9 mouse cellular contexts compared by ENCODE assay signal in the genomic region with DNA sequence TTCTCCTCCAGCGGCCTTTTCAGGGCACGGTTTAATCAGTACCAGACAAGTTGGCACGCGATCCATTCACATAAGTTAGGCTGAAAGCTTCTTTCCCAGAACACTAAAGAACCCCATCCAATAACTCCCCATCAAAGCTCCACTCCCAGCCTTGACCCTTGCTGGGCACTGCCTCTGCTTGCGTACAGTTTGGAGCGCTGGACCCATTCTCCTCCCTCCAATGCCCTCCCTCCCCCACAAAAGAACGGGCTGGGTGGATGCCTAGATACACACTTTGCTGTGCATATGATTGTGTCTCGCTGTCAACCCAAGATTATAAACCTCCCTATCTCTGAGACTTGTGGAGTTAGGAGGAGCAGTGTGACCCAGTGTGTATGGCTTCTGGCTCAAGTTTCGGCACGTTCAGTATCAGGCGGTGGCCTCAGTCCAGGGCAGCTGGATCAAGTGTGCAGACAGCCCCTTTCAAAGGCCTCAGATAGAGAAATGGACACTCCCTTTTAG.
DNase-seq lines count a peak whose midpoint lies in the region; ATAC-seq and TF ChIP-seq lines count a peak whose summit lies in the region.
"Had no signal": no experiment of that assay in that cellular context is flagged by ENCODE, and none has a peak within 500 bp of the region (broad histone marks: within the 10 kb centered on the region; RNA-seq: fewer than 3 reads in every experiment).

No protein-coding gene starts in this region.

- DNase-seq in forebrain, postnatal 0 days: no peak
- peak; percentile 75 for DNase-seq in adrenal gland, adult 2 months
- no peak for DNase-seq in liver, embryonic 13.5 days
- DNase-seq in embryo, embryonic 9.5 days (ENCODE audit: extremely low spot score): no peak
- DNase-seq in cerebellum, postnatal 4 days (ENCODE audit: low spot score in 2 of 2): no peak

- H3K27me3 ChIP-seq in forebrain, embryonic 12.5 days: no peaks in the 10 kb centered on the region
- H3K27me3 ChIP-seq in forebrain, postnatal 0 days (ENCODE audit: insufficient read depth, low read length): no peaks in the 10 kb centered on the region
- H3K27me3 ChIP-seq in heart, embryonic 11.5 days (ENCODE audit: control insufficient read depth, insufficient read depth, low read length): no peaks in the 10 kb centered on the region
- no peaks in the 10 kb centered on the region for H3K27me3 ChIP-seq in liver, embryonic 13.5 days
- no peaks in the 10 kb centered on the region for H3K27me3 ChIP-seq in testis, adult 2 months (ENCODE audit: control insufficient read depth, insufficient read depth, low read length)

- ATAC-seq in forebrain, embryonic 12.5 days (ENCODE audit: low FRiP score): no peak
- ATAC-seq in forebrain, postnatal 0 days: no peak
- peak; percentile 74 for ATAC-seq in heart, embryonic 11.5 days (replicated peaks; ENCODE audit: insufficient number of reproducible peaks, low FRiP score, low TSS enrichment)
- ATAC-seq in liver, embryonic 13.5 days (ENCODE audit: low read depth): peak; percentile 52; the same call in 1 of the 2 replicates

- no peak for TF ChIP-seq CTCF in forebrain, postnatal 0 days (IDR thresholded peaks at IDR 0.05; ENCODE audit: low read depth)
- TF ChIP-seq CTCF in testis, adult 2 months (IDR thresholded peaks at IDR 0.05; ENCODE audit: control insufficient read depth, insufficient read depth, insufficient replicate concordance, low read depth, low read length): no peak

- no peak overlapping the region for H3K9ac ChIP-seq in forebrain, embryonic 12.5 days
- no peak overlapping the region for H3K9ac ChIP-seq in forebrain, postnatal 0 days
- no peak overlapping the region for H3K9ac ChIP-seq in heart, embryonic 11.5 days (ENCODE audit: low read depth, low read length)
- no peak overlapping the region for H3K9ac ChIP-seq in liver, embryonic 13.5 days

- peaks cover 24% of the 10 kb centered on the region for H3K4me1 ChIP-seq in forebrain, embryonic 12.5 days
- no peaks in the 10 kb centered on the region for H3K4me1 ChIP-seq in forebrain, postnatal 0 days (ENCODE audit: insufficient read depth)
- peaks cover 29% of the 10 kb centered on the region for H3K4me1 ChIP-seq in heart, embryonic 11.5 days (ENCODE audit: control insufficient read depth, insufficient read depth, low read length)
- H3K4me1 ChIP-seq in liver, embryonic 13.5 days (replicated peaks): peaks cover 26% of the 10 kb centered on the region
- peaks cover 12% of the 10 kb centered on the region for H3K4me1 ChIP-seq in testis, adult 2 months (ENCODE audit: control insufficient read depth, insufficient read depth, low read length)

- no peak for TF ChIP-seq POLR2A in testis, adult 2 months (IDR thresholded peaks at IDR 0.05; ENCODE audit: control insufficient read depth, low read depth, low read length)

- H3K4me2 ChIP-seq in forebrain, embryonic 12.5 days: no peak overlapping the region
- no peak overlapping the region for H3K4me2 ChIP-seq in forebrain, postnatal 0 days (ENCODE audit: low read depth)
- H3K4me2 ChIP-seq in heart, embryonic 11.5 days: no peak overlapping the region
- H3K4me2 ChIP-seq in liver, embryonic 13.5 days: no peak overlapping the region

- no peak overlapping the region for H3K4me3 ChIP-seq in forebrain, embryonic 12.5 days (replicated peaks)
- no peak overlapping the region for H3K4me3 ChIP-seq in forebrain, postnatal 0 days (ENCODE audit: low read depth, low read length)
- H3K4me3 ChIP-seq in heart, embryonic 11.5 days (ENCODE audit: low read depth, low read length): no peak overlapping the region
- H3K4me3 ChIP-seq in liver, embryonic 13.5 days (replicated peaks): no peak overlapping the region
- H3K4me3 ChIP-seq in testis, adult 2 months (ENCODE audit: control insufficient read depth, low read depth, low read length): no peak overlapping the region
- H3K4me3 ChIP-seq: myocyte had no signal

- peaks cover 8% of the 10 kb centered on the region; the same call in 1 of the 2 replicates for H3K36me3 ChIP-seq in forebrain, embryonic 12.5 days (replicated peaks)
- no peaks in the 10 kb centered on the region for H3K36me3 ChIP-seq in forebrain, postnatal 0 days (ENCODE audit: insufficient read depth)
- 0 out of 2 replicates have a peak, but pooled peaks cover 5% of the 10 kb centered on the region for H3K36me3 ChIP-seq in heart, embryonic 11.5 days (ENCODE audit: control insufficient read depth, insufficient read depth, low read length)
- H3K36me3 ChIP-seq in liver, embryonic 13.5 days: peaks cover 58% of the 10 kb centered on the region
- H3K36me3 ChIP-seq in testis, adult 2 months (ENCODE audit: control insufficient read depth, insufficient read depth, low read length): no peaks in the 10 kb centered on the region

- WGBS in forebrain, embryonic 12.5 days: 68% methylated on average over 11 of the region's 11 CpGs
- 44% methylated on average over 11 of the region's 11 CpGs for WGBS in forebrain, postnatal 0 days
- 51% methylated on average over 11 of the region's 11 CpGs for WGBS in heart, embryonic 11.5 days (ENCODE audit: insufficient replicate concordance)
- WGBS in liver, embryonic 13.5 days (ENCODE audit: insufficient replicate concordance): 72% methylated on average over 11 of the region's 11 CpGs

- H3K9me3 ChIP-seq in forebrain, embryonic 12.5 days: no peaks in the 10 kb centered on the region
- no peaks in the 10 kb centered on the region for H3K9me3 ChIP-seq in forebrain, postnatal 0 days (ENCODE audit: low read length)
- H3K9me3 ChIP-seq in heart, embryonic 11.5 days (replicated peaks; ENCODE audit: control insufficient read depth, low read length): no peaks in the 10 kb centered on the region
- no peaks in the 10 kb centered on the region for H3K9me3 ChIP-seq in liver, embryonic 13.5 days (replicated peaks)

- H3K27ac ChIP-seq in forebrain, embryonic 12.5 days: 0 out of 2 replicates have a peak overlapping the region, but pooled peaks have one; percentile 50
- no peak overlapping the region for H3K27ac ChIP-seq in forebrain, postnatal 0 days (ENCODE audit: low read depth, low read length)
- H3K27ac ChIP-seq in heart, embryonic 11.5 days (ENCODE audit: low read depth, low read length): peak overlapping the region; percentile 31; the same call in 1 of the 2 replicates
- H3K27ac ChIP-seq in liver, embryonic 13.5 days: peak overlapping the region; percentile 50
- H3K27ac ChIP-seq in testis, adult 2 months (ENCODE audit: control insufficient read depth, insufficient read depth, low read depth, low read length): peak overlapping the region; percentile 84

Comparison
In these comparisons a context has a peak if more than half of its experiments do, and no peak if none do; other contexts are left out.
1. ATAC-seq: peak in heart, embryonic 11.5 days (single experiment) and liver, embryonic 13.5 days (single experiment); none in forebrain, embryonic 12.5 days (single experiment) and forebrain, postnatal 0 days (single experiment).